Mouse (Mus musculus) kidney, adult 2 months (tissue): ENCODE results near the gene Tmem141.

Source experiments
- CTCF ChIP-seq: fragments of 200-500 bp; conservative IDR thresholded peaks from 2 replicates; pipeline ENCODE4 v1.5.1; 2011; ENCODE audit warnings: low read depth, mild to moderate bottlenecking, control low read depth, low read length, moderate library complexity, mixed read lengths; ENCODE audit not compliant: insufficient read depth, insufficient read length
- POLR2A ChIP-seq: fragments of 200-500 bp; IDR thresholded peaks from one replicate; pipeline ENCODE4 v1.6.1; 2011; ENCODE audit warnings: low read depth, low read length, control low read depth

DNA sequence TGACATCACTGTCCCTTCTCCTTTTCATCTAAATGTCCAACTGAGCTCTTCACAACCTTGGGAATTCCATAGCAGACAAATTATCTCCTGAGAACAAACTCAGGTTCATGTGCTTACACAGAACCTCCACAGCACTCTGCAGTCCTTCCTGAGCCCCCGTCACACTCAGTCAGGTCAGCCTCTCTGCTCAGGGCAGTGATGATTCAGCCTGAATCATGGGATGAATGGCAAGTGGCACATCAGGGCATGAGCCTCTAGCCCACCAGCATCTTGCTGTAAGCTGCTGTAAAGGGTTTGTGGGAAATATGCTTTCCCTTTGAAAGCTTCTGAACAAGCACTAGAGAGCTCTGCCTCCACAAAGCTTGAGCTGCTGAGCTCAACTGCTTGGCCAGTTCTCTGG, 23.1 kb downstream of the Tmem141 start:
- TF ChIP-seq CTCF = no peak
- TF ChIP-seq POLR2A = no peak
